Mouse (Mus musculus) thymus, adult 2 months (tissue): ENCODE measurements around the gene Edf1. TPM values are rescaled to one million over a fixed set of nuclear protein-coding genes. Genes with fewer than 3 reads are reported as not detected.

Experiments
- DNase-seq: peaks from one replicate; pipeline ENCODE4 v3.0.0; 2021
- H3K27ac ChIP-seq: fragments of 200-500 bp; 2 replicates; pipeline ENCODE4 v1.5.1; 2012; ENCODE audit warnings: low read length, control low read depth; ENCODE audit not compliant: control insufficient read depth, insufficient read depth
- H3K27me3 ChIP-seq: fragments of 200-500 bp; 2 replicates; pipeline ENCODE4 v1.6.1; 2012; ENCODE audit warnings: mild to moderate bottlenecking, low read length, moderate library complexity, mixed read lengths; ENCODE audit not compliant: control insufficient read depth, insufficient read depth
- H3K36me3 ChIP-seq: fragments of 200-500 bp; 2 replicates; pipeline ENCODE4 v1.6.1; 2012; ENCODE audit warnings: mild to moderate bottlenecking, low read length, moderate library complexity; ENCODE audit not compliant: control insufficient read depth, insufficient read depth
- H3K4me1 ChIP-seq: fragments of 200-500 bp; replicated peaks from 2 replicates; pipeline ENCODE4 v1.6.1; 2012; ENCODE audit warnings: low read length; ENCODE audit not compliant: control insufficient read depth, insufficient read depth
- H3K4me3 ChIP-seq: fragments of 200-500 bp; 2 replicates; pipeline ENCODE4 v1.5.1; 2012; ENCODE audit warnings: mild to moderate bottlenecking, low read length, control low read depth, moderate library complexity; ENCODE audit not compliant: control insufficient read depth, insufficient read depth
- CTCF ChIP-seq: fragments of 200-500 bp; IDR thresholded peaks from 2 replicates; pipeline ENCODE4 v1.5.1; 2012; ENCODE audit warnings: mild to moderate bottlenecking, control low read depth, low read length, moderate library complexity, borderline replicate concordance; ENCODE audit not compliant: control insufficient read depth, poor library complexity, insufficient read depth; ENCODE audit errors: extremely low read depth
- POLR2A ChIP-seq: fragments of 200-500 bp; IDR thresholded peaks from 2 replicates; pipeline ENCODE4 v1.6.1; 2012; ENCODE audit warnings: mild to moderate bottlenecking, low read length, control low read depth, moderate library complexity; ENCODE audit not compliant: control insufficient read depth, poor library complexity, insufficient read depth; ENCODE audit errors: extremely low read depth
- WGBS: fragments of 180-500 bp; shearing (Covaris S2); methylation state at CpG from one replicate; pipeline ENCODE4 v1.1.7; 2018; 5-methylcytosine and 5-hydroxymethylcytosine counted together
- polyA plus RNA-seq: library from polyadenylated mRNA; depleted of rRNA; stranded (reverse); fragments of >200 nt; gene quantifications from 2 replicates; pipeline ENCODE4 v1.2.3, GENCODE M21; 2012

Edf1 gene
- polyA plus RNA-seq, 1 experiment: 142 TPM

DNA sequence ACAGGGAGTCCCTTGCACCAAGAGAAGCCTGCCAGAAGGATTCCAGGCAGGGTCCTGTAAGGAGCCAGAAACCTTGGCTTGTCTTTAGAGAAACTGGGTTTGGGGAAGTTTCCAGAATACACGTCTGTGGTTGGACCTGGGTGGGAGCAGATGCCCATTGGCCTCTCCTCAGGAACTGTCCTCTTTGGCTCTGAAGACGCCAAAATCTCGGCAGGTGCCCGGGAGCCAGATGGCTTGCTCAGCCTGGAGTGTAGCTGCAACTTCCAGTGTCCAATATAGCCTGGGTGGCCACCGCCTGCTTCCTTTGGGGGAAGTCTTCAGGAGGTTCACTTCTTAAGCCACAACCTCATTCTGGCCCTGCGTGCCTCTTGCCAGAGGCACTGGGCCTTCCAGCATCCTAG is 24.3 kb downstream of the Edf1 start:
- no peak for TF ChIP-seq POLR2A
- TF ChIP-seq CTCF: no peak
- Histone ChIP-seq H3K36me3 (no peaks in the 10 kb centered on the region; the same call in 1 of the 2 replicates), H3K4me3 (no peak overlapping the region), H3K27ac (no peak overlapping the region), H3K4me1 (peaks cover 42% of the 10 kb centered on the region), H3K27me3 (peaks cover 29% of the 10 kb centered on the region)
- WGBS: 12% methylated on average over 6 of the region's 6 CpGs
- no peak for DNase-seq

DNA sequence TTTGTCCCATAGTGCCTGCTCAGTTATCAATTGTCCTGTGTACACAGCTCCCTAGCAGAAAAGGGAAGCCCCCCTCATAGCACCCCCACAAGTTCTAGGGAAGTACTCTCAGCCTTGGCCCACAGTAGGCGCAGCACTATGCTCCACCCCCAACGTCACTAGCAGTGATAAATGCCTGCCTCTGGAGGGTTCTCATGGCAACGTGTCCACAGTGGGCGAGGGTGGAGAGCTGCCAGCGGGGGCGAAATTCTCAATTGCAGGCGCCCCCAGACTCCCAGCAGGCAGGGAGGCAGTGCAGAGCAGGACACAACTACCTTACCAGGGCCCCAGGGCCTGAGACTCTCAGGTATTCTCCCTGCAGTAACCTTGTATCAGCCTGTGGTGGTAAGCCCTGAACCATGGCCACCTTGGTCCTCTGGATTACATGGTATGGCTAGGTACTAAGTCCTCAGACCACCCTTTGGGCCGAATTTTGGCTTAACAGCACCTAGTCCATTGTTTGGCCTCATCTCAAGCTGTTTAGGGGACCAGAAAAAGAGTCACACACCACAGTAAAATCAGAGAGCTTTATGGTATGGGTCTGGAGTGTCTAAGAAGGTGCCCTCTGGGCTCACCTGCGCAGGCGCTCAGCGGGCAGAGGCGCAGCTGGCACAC is 24.9 kb downstream of the Edf1 start:
- no peak for DNase-seq

GRCm38 (mm10) chr2:25583120-25583481 is 25.5 kb downstream of the Edf1 start:
- DNase-seq: no peak
- WGBS: 93% methylated on average over 6 of the region's 6 CpGs

More for the DNA sequence above, 24.9 kb downstream of the Edf1 start:
- Histone ChIP-seq H3K4me1 (peaks cover 36% of the 10 kb centered on the region), H3K27ac (no peak overlapping the region), H3K36me3 (no peaks in the 10 kb centered on the region; the same call in 1 of the 2 replicates), H3K27me3 (peaks cover 23% of the 10 kb centered on the region), H3K4me3 (no peak overlapping the region)
- 59% methylated on average over 12 of the region's 12 CpGs for WGBS
- no peak for TF ChIP-seq CTCF
- no peak for TF ChIP-seq POLR2A

GRCm38 (mm10) chr2:25583571-25583970 is 25.9 kb downstream of the Edf1 start:
- 93% methylated on average over 4 of the region's 4 CpGs for WGBS
- Histone ChIP-seq H3K4me1 (peaks cover 26% of the 10 kb centered on the region), H3K36me3 (no peaks in the 10 kb centered on the region; the same call in 1 of the 2 replicates), H3K27me3 (peaks cover 14% of the 10 kb centered on the region), H3K27ac (no peak overlapping the region), H3K4me3 (no peak overlapping the region)
- DNase-seq: no peak
- TF ChIP-seq POLR2A (no peak), CTCF (no peak)

More at GRCm38 (mm10) chr2:25583120-25583481, 25.5 kb downstream of the Edf1 start:
- Histone ChIP-seq H3K36me3 (no peaks in the 10 kb centered on the region; the same call in 1 of the 2 replicates), H3K27me3 (peaks cover 18% of the 10 kb centered on the region), H3K4me1 (peaks cover 31% of the 10 kb centered on the region), H3K4me3 (no peak overlapping the region), H3K27ac (no peak overlapping the region)
- TF ChIP-seq CTCF (no peak), POLR2A (no peak)

GRCm38 (mm10) chr2:25584152-25584551 is 26.5 kb downstream of the Edf1 start:
- no peak overlapping the region for H3K4me3 ChIP-seq
- peaks cover 8% of the 10 kb centered on the region for H3K27me3 ChIP-seq
- 94% methylated on average over 3 of the region's 3 CpGs for WGBS
- TF ChIP-seq CTCF: no peak
- no peak for TF ChIP-seq POLR2A
- H3K36me3 ChIP-seq: no peaks in the 10 kb centered on the region; the same call in 1 of the 2 replicates
- no peak for DNase-seq
- no peak overlapping the region for H3K27ac ChIP-seq
- peaks cover 24% of the 10 kb centered on the region for H3K4me1 ChIP-seq

GRCm38 (mm10) chr2:25584856-25585255 is 27.2 kb downstream of the Edf1 start:
- Histone ChIP-seq H3K27ac (no peak overlapping the region), H3K4me1 (peaks cover 17% of the 10 kb centered on the region), H3K4me3 (no peak overlapping the region), H3K27me3 (0 out of 2 replicates have a peak, but pooled peaks cover 1% of the 10 kb centered on the region), H3K36me3 (no peaks in the 10 kb centered on the region; the same call in 1 of the 2 replicates)
- DNase-seq: no peak
- no peak for TF ChIP-seq POLR2A
- TF ChIP-seq CTCF: no peak
- WGBS: 96% methylated on average over 4 of the region's 4 CpGs
